Mouse (Mus musculus): ENCODE data around the gene Hist1h1d.
"Not testable (repeated sequence)": the region's sequence is repeated elsewhere in the genome, so short reads cannot be mapped to it uniquely, and the experiment has no call there.

Hist1h1d gene

GRCm38 (mm10) chr13:23529480-23530165, 23.4 kb upstream of the Hist1h1d start:
- intact Hi-C loops (cut with DNase I) = loop anchor here (5.0 kb wide), 1 partner anchor 1497 kb away; no protein-coding TSS in a partner anchor

GRCm38 (mm10) chr13:23530181-23530900, 22.7 kb upstream of the Hist1h1d start:
- intact Hi-C loops (cut with DNase I) = no loop called here

GRCm38 (mm10) chr13:23530901-23531875, 21.9 kb upstream of the Hist1h1d start, which contains the start of gene Hist1h4h:
TSS of gene Hist1h4h (plus strand) at chr13:23531050.
- intact Hi-C loops (cut with DNase I) = no loop called here

- intact Hi-C loops (cut with DNase I) = no loop called here
Observed at GRCm38 (mm10) chr13:23532262-23533075, 20.6 kb upstream of the Hist1h1d start.

GRCm38 (mm10) chr13:23533560-23534367, 19.3 kb upstream of the Hist1h1d start, which contains the start of gene Hist1h2af:
TSS of gene Hist1h2af (plus strand) at chr13:23533906.
- intact Hi-C loops (cut with DNase I) = not testable (repeated sequence)

- intact Hi-C loops (cut with DNase I) = no loop called here
Observed at GRCm38 (mm10) chr13:23534368-23535131, 18.5 kb upstream of the Hist1h1d start.

GRCm38 (mm10) chr13:23535137-23536075, 17.7 kb upstream of the Hist1h1d start, which contains the start of gene Hist1h3g:
TSS of gene Hist1h3g (plus strand) at chr13:23535422.
- intact Hi-C loops (cut with DNase I) = not testable (repeated sequence)

GRCm38 (mm10) chr13:23536076-23536822, 16.8 kb upstream of the Hist1h1d start:
- intact Hi-C loops (cut with DNase I) = no loop called here

- intact Hi-C loops (cut with DNase I) = no loop called here
Observed at GRCm38 (mm10) chr13:23537006-23537710, 15.9 kb upstream of the Hist1h1d start.

- intact Hi-C loops (cut with DNase I) = no loop called here
Observed at GRCm38 (mm10) chr13:23538249-23538648, 14.8 kb upstream of the Hist1h1d start.

- intact Hi-C loops (cut with DNase I) = not testable (repeated sequence)
Observed at GRCm38 (mm10) chr13:23539821-23540220, 13.2 kb upstream of the Hist1h1d start.

GRCm38 (mm10) chr13:23541497-23541896, 11.6 kb upstream of the Hist1h1d start:
- intact Hi-C loops (cut with DNase I) = no loop called here

GRCm38 (mm10) chr13:23542225-23542980, 10.7 kb upstream of the Hist1h1d start:
- intact Hi-C loops (cut with DNase I) = not testable (repeated sequence)

GRCm38 (mm10) chr13:23542999-23543607, 10.0 kb upstream of the Hist1h1d start, which contains the start of gene Hist1h2bh:
TSS of gene Hist1h2bh (minus strand) at chr13:23543392.
- intact Hi-C loops (cut with DNase I) = not testable (repeated sequence)

Measured in adrenal gland (tissue).